Mouse (Mus musculus) olfactory bulb, adult 2 months (tissue): ENCODE data around the gene Adcyap1r1. TPM values are rescaled to one million over a fixed set of nuclear protein-coding genes. Genes with fewer than 3 reads are reported as not detected.

ENCODE experiments used
- H3K27ac ChIP-seq: fragments of 200-500 bp; 2 replicates; pipeline ENCODE4 v1.5.1; 2012; ENCODE audit warnings: low read depth, low read length; ENCODE audit not compliant: insufficient read depth
- H3K4me1 ChIP-seq: fragments of 200-500 bp; 2 replicates; pipeline ENCODE4 v1.6.1; 2012; ENCODE audit warnings: low read length; ENCODE audit not compliant: control insufficient read depth, insufficient read depth
- H3K4me3 ChIP-seq: fragments of 200-500 bp; 2 replicates; pipeline ENCODE4 v1.5.1; 2012; ENCODE audit warnings: mild to moderate bottlenecking, low read depth, low read length, moderate library complexity; ENCODE audit not compliant: insufficient read depth
- CTCF ChIP-seq: fragments of 200-500 bp; IDR thresholded peaks from 2 replicates; pipeline ENCODE4 v1.5.1; 2012; ENCODE audit warnings: low read depth, mild to moderate bottlenecking, low read length, moderate library complexity; ENCODE audit not compliant: insufficient read depth
- POLR2A ChIP-seq: fragments of 200-500 bp; IDR thresholded peaks from 2 replicates; pipeline ENCODE4 v1.6.1; 2012; ENCODE audit warnings: mild to moderate bottlenecking, low read depth, low read length, moderate library complexity; ENCODE audit not compliant: insufficient read depth
- WGBS: fragments of 180-500 bp; shearing (Covaris S2); methylation state at CpG from one replicate; pipeline ENCODE4 v1.1.7; 2018; 5-methylcytosine and 5-hydroxymethylcytosine counted together
- polyA plus RNA-seq: library from polyadenylated mRNA; stranded (reverse); fragments of >200 nt; gene quantifications from 2 replicates; pipeline ENCODE4 v1.2.4, GENCODE M21; 2012; ENCODE audit warnings: low replicate concordance; ENCODE audit not compliant: missing spikeins, insufficient read depth, insufficient read length

Adcyap1r1 gene
- not detected in 2 replicates for polyA plus RNA-seq

DNA sequence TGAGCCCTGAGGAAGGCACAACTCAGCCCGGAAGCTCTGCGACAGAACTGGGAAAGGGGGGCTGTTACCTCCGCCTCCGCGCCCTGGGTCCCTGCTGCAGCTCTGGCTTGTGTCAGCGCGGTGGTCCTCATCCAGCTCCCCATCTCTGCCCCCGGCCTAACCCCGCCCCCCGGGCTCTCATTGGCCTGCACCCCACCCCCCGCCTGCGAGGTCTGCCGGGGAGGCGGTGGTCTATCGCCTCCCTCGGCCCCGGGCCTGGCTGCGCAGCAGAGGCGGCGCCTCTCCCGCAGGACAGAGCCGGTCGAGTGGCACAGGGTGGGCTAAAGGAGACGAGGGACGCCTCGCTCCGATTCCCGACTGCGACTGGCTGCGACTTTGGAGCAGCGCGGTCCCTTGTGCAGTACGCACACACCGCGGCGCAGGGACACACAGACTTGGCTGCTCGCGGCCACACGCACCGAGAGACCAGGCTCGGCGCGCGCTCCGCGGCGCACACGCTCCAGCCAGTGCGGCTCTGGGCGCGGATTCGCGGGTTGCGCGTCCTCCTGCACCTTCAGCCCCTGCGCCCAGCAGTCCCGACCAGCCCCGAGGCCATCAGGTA is at the start of gene Adcyap1r1:
Adcyap1r1 (plus strand) TSS at position 208 of the 601 bp plus-strand sequence.
- 1% methylated on average over 58 of the region's 58 CpGs for WGBS
- TF ChIP-seq POLR2A, result peak; percentile 89
- no peak for TF ChIP-seq CTCF
- Histone ChIP-seq H3K4me1 (peaks cover 37% of the 10 kb centered on the region), H3K4me3 (peak within 1 kb of the TSS; percentile 86), H3K27ac (peak within 1 kb of the TSS; percentile 98)

- TF ChIP-seq CTCF, result no peak
- TF ChIP-seq POLR2A, result no peak
- WGBS, result 68% methylated on average over 9 of the region's 9 CpGs
- Histone ChIP-seq H3K27ac (0 out of 2 replicates have a peak overlapping the region, but pooled peaks have one; percentile 25), H3K4me3 (no peak overlapping the region), H3K4me1 (peaks cover 39% of the 10 kb centered on the region)
These were observed 49.6 kb upstream of the Adcyap1r1 start for GRCm38 (mm10) chr6:55402041-55402776.

DNA sequence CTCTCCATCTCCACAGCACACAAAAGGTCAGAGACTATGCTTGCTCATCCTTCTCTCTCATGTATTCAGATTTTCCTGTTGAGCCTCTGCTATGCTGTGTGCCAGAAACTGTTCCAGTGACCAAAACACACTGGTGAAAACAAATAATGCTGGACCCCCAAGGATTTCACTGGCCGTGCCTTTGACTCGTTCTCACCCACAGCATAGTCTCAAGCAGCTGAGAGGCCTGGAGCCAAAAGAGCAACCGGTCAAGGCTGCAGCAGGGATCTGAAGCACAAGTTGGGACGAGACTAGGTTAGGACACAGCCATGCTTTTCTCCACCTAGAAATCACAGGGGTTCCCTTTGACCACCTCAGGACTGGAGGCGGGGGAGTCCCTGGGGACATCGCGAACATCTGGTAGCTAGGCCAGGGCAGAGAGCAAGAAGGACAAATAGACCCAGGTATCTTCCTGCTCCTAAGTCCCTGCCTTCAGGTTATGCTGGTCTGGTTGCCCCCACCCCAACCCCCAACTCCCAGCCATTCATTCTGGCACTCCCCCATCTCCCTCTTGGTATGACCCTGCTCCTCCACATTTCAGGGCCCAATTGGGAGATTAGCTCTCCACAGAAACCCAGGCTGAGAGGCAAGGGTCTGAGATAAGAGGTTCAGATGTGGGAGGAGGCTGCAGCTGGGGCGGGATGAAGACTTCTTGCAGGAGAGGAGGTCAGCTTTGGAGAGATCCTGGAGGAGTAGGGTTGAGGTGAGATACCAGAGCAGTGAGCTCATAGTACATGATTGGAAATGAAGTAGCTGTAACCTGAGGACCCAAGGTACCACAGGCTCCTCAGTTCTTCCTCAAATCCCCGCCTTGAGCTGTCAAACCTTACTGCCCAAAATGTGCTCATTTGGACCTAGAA is 48.1 kb upstream of the Adcyap1r1 start:
- H3K4me1 ChIP-seq, result peaks cover 34% of the 10 kb centered on the region
- no peak overlapping the region for H3K27ac ChIP-seq
- no peak overlapping the region for H3K4me3 ChIP-seq
- WGBS, result 83% methylated on average over 9 of the region's 9 CpGs
- no peak for TF ChIP-seq CTCF
- TF ChIP-seq POLR2A, result no peak

DNA sequence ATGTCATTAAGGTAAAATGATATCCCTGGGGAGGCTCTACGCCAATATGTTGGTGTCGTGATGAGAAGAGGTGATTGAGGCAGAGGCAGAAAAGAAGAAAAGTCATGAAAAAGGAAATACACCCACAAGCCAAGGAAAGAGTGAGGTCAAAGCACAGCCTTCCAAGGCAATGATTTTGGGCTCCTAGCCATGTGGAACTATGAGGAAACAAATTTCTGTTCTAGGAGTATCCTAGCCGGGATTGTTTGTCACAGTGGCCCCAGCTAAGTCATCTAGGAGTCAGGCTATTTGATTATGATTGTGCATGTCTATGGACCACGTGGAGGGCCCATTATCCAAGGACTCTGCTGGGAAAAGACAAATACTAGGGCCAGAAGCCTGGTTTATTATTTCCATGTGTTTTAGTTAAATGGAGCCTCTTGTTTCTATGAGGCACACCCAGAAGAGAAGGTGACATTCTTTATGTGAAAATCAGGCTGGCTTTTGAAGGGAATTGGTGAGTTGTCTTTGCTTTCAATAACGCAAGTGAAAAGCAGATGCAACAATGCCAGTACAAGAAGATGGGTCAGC is 47.3 kb upstream of the Adcyap1r1 start:
- Histone ChIP-seq H3K27ac (no peak overlapping the region), H3K4me3 (no peak overlapping the region), H3K4me1 (peaks cover 32% of the 10 kb centered on the region)
- 86% methylated on average over 5 of the region's 5 CpGs for WGBS
- TF ChIP-seq CTCF, result no peak
- no peak for TF ChIP-seq POLR2A

- Histone ChIP-seq H3K4me1 (peaks cover 22% of the 10 kb centered on the region), H3K27ac (no peak overlapping the region), H3K4me3 (no peak overlapping the region)
- TF ChIP-seq CTCF (no peak), POLR2A (no peak)
- 79% methylated on average over 4 of the region's 4 CpGs for WGBS
These were observed 44.4 kb upstream of the Adcyap1r1 start for GRCm38 (mm10) chr6:55407345-55407744.

- Histone ChIP-seq H3K27ac (no peak overlapping the region; the same call in 1 of the 2 replicates), H3K4me1 (peaks cover 17% of the 10 kb centered on the region), H3K4me3 (no peak overlapping the region)
- 37% methylated on average over 7 of the region's 7 CpGs for WGBS
- TF ChIP-seq CTCF (no peak), POLR2A (no peak)
These were observed 41.5 kb upstream of the Adcyap1r1 start for GRCm38 (mm10) chr6:55410119-55410775.

DNA sequence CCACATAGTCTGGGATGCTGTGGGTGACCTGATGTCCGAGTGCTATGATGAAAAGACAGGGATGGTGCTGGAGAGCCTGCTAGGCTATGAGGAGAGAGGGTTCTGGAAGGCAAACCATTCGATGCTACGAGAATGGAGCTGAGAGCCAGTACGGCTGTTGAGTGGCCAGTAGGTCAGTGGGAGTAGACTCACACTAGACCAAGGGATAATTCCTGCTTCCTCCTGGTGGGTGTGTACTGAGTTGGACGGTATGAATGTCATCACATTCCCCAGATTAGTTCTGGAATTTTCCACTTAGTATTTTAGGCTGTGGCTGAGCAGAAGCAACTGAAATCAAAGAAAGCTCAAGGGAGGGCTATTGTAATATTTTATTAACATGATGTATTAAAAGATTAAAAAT is 40.8 kb upstream of the Adcyap1r1 start:
- Histone ChIP-seq H3K4me3 (no peak overlapping the region), H3K4me1 (peaks cover 17% of the 10 kb centered on the region), H3K27ac (peak overlapping the region; percentile 57; the same call in 1 of the 2 replicates)
- 65% methylated on average over 5 of the region's 5 CpGs for WGBS
- no peak for TF ChIP-seq POLR2A
- no peak for TF ChIP-seq CTCF

DNA sequence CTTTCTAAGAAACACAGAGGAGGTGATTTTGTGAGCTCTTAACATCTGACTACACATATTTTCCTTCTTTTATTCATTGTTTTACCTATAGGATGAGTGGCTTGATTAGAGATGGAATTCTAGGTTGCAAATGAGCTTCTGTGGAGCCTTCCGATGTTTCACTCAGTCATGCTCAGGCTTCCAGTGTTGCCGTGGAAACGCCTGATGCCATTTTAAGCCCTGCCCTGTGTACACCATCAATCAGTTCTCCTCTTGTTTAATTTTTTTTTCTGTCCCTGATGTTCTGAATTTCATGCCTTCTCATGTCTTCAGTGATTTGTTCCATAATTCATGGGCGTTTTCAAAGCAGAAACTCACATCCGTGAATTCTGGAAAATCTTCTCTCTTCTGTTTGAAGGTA is 35.6 kb upstream of the Adcyap1r1 start:
- H3K4me3 ChIP-seq, result no peak overlapping the region
- 58% methylated on average over 5 of the region's 5 CpGs for WGBS
- H3K27ac ChIP-seq, result no peak overlapping the region
- TF ChIP-seq POLR2A (no peak), CTCF (no peak)
- peaks cover 13% of the 10 kb centered on the region for H3K4me1 ChIP-seq
